Mouse (Mus musculus): Measurements from ENCODE around the gene Obsl1.

Obsl1 gene

DNA sequence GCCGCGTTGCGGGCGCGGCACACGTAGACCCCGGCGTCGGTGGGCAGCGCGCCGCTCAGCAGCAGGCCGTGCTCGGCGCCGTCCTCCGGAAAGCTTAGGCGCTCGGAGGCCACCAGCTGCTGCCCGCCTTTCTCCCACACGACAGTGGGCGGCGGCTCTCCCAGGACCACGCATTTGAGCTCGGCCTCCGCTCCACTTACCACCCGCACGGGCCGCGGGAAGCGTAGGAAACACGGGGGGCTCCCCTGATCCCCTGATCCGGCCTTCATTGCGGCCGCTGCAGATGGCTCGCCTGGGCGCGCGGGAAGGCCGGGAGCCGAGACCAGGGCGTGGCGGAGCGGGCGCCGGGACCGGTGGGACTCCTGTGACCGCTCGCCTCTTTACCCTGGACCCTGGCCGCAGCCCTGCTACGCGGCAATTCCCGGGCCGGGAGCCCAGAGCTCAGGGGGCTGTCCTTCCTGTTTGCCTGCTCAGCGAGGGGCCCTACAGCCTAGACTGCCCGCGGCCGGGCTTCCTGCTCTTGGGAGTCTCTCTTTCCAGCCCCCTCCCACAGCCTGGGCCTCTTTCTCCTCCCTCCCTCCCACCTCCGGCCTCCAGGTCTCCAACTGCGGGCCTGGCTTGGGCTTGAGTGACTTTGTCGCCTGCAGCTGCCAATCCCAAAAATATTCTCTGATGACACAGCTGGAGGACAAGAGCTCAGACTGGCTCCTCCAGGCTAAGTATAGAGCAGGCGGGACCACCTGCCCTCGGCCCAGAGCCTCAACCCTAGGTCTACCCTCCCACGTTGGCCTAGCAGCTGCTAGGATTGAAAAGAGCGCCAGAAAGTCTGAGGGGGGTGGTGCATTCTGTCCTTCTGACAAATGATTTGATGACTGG is at the start of gene Obsl1:
Gene Obsl1 (minus strand): TSS at position 497 of the 876 bp plus-strand sequence.
- DNase-seq: peak; percentile 61

DNA sequence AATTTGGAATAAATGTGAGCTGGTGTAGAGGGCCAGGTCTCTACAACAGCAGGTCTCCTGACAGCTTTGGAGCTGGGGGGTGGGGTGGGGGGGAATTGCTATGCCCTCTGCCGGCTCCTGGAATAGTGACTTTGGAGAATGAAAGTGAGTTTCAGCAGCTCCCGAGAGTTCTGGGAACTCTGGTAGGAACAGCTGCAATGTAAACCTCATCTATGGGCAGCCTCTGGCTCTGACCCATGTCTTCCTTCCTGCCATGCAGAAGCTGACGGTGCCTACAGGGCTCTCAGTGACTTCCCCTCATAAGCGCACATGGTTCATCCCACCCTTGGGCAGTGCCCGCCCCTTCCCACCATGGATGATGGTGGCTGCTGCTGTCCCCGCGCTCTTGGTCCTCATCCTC is 49.4 kb upstream of the Obsl1 start:
- no peak for DNase-seq

DNA sequence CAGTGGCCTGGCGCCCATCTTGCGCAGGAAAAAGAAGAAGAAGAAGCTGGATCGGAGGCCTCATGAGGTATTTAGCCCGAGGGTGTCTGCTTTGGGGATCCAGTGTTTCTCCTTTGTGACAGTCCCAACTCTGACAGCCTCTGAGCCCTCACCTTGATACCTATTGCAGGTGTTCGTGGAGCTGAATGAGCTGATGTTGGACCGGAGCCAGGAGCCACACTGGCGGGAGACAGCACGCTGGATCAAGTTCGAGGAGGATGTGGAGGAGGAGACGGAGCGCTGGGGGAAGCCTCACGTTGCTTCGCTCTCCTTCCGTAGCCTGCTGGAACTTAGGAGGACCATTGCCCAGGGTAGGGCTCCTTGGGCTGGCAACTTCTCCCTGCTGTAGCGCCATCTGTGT is 44.3 kb upstream of the Obsl1 start:
- DNase-seq: no peak

DNA sequence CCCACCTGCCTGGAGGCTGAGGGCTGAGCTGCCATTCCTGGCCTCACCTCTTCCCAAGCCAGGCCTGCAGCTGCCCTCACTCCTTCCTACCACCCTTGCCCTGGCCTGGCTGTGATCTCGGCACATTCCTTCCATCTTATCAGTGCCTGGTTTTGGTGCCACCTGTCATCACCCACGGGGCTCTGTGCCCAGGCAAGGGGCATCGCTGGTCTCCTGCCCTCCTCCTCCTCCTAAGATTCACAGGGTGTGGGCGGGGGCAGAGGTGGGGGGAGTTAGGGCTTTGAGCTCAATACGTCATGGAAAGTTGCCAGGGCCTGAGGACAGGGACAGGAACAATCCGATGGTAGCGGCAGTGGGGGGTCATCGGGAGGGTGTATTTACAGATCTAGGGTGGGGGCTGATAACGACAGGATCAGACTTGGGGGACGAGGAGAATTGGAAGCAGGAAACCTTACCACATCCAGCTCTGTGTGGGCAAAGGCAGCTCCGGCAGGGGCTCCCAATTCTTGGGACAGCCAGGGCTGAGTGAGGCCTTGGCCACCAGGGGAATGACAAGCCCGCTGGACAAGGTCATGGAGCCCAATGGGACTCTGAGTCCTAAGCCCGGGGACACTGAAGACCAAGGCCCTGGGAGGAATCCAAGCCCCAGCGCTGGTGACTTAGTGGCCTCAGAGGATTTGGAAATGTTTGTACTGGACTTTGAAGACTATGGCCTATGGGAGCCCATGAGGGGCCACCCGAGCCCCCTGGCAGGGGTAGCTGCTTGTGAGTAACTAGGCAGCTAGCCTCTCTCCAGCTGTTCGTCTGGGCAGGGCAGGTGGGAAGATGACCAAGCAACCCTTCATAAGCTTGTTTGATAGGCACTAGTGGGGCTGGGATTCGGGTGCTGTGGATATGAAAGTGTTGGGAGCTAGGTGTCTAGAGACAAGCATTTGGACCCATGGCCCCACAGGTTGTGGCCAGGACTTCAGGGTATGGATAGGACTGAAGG is 43.3 kb upstream of the Obsl1 start:
- no peak for DNase-seq

DNA sequence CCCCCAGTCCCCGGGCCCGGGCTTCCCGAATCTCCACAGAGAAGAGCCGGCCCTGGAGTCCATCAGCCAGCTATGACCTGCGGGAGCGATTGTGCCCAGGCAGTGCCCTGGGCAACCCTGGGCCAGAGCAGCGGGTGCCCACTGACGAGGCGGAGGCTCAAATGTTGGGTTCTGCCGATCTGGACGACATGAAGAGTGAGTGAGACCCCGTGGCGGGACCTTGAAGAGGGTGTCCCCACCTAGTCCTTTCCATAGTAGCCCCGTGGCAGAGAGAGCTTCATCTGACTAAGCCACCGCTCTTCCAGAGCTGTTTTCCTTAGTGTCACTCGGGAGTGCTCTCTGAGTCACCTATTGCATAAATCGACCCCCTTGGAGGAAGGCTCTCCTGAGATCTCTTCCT is 42.6 kb upstream of the Obsl1 start:
- DNase-seq: no peak

DNA sequence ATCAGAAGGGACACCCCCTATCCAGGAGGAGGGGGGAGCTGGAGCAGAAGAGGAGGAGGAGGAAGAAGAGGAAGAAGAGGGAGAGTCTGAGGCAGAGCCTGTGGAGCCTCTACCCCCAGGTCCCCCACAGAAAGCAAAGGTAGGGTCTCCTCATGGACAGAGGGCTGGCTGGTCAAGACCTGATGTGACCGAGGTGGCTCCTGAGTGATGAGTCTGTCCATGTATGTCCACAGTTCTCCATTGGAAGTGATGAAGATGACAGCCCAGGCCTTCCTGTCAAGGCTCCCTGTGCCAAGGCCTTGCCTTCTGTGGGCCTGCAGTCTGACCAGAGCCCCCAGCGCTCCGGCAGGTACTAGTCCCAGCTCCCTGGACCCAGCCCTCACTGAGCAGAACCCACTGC is 41.8 kb upstream of the Obsl1 start:
- DNase-seq: no peak

DNA sequence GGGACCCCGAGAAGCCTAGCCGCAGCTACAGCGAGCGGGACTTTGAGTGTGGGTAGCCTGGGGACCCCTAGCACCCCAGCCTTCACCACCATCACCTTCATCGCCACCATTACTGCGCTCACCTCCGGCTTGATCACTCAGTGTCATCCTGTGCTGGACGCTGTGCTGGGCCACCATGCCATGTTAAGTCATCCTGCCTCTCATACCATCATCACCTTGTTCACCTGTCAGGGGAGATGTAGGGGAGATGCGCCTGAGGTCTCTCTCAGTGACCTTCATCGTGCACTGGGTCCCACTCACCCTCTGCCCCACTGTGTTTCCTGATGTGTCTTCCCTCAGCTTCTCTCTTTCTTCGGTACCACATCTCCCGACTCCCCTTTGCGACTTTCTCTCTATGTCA is 41.1 kb upstream of the Obsl1 start:
- DNase-seq: no peak

DNA sequence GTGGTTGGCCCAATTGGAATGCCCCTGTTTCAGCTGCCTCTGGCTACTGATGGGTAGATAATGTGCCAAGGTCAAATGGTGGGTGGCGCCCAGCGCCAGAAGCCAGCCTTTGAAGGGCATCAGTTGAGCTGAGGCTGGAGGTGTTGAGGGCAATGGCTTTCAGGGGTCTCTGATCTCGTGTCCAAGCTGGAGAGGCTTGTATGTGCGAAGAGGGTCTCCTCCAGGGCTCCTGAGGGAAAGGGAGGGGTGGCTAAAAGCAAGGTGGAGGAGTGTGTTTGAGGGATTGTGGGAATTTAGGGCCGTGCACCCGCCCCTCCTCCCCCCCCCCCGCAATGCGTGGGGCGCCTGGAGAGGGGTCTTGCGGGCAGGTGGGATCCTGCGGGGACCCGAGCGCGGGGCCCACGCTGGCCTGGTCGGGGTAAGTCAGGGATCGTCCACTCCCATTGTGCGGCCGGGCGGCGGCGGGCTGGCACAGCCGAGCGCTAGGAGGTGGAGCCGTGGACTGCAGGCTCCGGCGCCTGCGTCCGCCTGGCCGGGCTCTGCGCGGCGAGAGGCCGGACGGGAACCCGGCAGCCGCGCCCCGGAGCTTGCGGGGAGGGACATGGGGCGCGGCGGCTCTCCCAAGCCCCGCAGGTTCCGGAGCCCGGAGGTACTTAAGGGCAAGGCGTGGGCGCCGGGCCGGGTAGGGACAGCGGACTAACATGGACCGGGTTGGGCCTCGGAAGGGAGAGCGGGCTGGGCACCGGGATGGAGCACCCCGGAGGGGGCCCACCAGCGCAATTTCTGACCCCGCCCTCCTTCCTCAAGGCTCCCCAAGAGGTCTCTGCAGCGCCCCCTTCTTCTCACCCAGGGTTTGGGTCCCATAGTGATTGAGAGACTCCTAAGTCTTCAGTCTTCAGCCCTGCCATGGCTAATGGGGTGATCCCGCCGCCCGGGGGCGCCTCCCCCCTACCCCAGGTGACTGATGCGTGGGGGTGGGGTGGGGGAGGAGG is 40.0 kb upstream of the Obsl1 start, which contains the start of gene Slc4a3:
Gene Slc4a3 (plus strand): TSS at position 302 of the 992 bp plus-strand sequence.
- DNase-seq: peak; percentile 19

DNA sequence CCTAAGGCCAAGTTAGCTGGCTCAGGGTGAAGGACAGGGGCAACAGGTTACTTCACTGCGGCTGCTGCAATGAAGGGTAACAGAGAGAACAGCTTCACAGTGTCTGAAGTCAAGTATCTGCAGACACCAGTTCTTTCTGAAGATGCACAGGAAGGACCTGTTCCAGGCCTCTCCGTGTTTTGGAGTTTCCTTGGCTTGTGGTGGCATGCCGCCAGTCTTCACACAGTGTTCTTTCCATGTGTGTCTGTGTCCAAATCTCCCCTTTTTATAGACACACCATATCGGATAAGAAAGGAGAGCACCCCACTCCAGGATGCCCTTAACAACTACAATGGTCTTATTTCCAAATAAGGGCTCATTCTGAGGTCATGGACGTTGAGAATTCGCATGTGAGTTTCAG is 38.1 kb upstream of the Obsl1 start:
- DNase-seq: no peak

DNA sequence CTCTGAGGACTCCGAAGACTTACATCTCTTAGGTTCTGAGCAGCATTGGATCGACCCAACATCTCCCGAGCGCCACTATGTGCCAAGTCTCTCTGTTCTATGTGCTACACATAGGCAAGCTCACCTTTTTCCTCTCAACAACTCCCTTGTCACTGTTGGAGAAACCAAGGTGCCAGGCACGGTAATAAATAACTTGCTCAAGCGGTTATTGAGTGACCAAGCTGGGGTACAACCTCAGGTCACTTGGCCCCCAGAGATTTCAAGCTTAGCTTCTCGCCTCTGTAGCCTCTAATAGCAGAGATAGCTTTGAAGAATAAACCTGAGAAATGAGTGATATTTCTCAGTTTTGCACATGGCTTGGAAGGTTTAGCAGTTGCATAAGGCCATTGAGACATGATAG is 35.2 kb upstream of the Obsl1 start:
- DNase-seq: no peak

DNA sequence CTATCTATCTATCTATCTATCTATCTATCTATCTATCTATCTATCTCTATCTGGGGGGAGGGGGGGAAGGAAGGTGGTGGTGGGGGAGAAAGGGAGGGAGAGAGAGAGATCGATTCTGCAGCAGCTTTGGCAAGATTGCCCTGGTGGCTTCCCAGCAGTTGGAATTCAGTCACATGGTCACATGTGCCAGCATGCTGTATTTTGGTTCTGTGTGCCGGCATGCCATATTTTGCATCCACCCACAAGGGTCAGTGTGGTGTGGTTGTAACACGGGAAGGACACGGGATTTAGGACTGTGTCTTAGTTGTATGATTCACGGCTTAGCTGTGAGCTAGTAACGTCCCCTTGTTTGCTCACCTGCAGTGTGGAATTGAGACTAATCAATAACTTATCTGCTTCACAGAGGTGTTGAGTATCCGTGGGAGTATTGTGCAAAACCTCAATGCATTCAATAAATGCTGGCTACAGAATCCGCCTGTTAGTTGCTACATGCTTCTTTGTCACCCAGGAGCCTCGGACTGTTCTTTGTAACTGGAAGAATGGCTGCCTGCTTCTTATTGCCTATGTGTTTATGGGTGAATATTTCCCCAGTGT is 32.4 kb upstream of the Obsl1 start:
- no peak for DNase-seq

DNA sequence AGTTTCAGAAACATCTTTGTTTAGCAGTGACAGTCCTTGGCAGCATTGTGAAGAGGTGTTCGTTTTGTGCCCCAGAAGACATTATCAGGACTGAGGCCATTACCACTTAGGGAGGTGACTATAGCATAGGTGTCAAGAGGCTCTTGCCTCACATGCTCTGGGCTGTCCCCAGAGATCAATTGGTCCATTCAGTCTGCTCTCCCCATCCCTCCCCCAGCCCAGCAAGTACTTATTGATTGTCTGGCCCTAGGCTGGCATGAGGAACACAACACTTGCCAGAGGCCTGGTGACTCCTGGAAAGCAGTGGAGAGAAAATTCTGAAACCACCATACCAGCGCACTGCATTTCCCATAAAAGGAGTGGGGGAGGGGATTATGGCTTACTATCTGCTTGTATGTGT is 31.3 kb upstream of the Obsl1 start:
- DNase-seq: no peak

DNA sequence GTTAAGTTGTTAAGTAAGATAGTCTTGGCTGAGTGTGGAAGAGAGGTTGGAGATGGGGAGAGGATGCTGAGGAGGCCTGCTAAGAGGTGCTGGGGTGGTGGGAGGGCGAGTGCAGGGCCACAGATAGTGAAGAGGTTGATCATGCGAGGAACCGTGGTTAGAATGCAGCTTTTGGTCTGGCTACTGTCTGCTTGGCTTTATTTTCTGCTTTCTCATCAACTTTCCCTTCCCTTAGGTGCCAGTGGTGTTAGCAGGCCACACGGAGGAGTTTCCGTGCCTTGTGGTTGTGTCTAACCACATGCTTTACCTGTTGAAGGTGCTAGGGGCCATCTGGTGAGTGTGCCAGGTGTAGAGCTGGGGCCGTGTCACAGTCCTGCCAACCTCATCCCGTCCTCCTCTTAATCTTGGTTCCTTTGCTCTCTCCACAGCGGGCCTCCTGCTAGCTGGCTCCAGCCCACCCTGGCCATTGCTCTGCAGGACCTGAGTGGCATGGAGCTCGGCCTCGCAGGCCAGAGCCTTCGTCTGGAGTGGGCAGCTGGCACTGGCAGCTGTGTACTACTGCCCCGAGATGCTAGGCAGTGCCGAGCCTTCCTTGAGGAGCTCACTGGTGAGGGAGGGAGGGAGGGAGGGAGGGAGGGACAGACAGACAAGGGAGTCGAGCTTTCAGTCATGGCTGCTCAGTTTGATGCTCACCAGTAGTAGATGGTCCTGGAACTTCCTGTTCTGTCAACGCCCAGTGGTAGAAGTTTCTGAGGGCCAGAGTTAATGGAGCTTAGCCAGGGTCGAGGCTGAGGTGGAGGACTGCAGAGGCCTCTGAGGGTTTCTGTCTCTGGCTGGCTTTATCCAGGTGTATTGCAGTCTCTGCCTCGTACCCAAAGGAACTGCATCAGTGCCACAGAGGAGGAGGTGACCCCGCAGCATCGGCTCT is 27.3 kb upstream of the Obsl1 start:
- no peak for DNase-seq

DNA sequence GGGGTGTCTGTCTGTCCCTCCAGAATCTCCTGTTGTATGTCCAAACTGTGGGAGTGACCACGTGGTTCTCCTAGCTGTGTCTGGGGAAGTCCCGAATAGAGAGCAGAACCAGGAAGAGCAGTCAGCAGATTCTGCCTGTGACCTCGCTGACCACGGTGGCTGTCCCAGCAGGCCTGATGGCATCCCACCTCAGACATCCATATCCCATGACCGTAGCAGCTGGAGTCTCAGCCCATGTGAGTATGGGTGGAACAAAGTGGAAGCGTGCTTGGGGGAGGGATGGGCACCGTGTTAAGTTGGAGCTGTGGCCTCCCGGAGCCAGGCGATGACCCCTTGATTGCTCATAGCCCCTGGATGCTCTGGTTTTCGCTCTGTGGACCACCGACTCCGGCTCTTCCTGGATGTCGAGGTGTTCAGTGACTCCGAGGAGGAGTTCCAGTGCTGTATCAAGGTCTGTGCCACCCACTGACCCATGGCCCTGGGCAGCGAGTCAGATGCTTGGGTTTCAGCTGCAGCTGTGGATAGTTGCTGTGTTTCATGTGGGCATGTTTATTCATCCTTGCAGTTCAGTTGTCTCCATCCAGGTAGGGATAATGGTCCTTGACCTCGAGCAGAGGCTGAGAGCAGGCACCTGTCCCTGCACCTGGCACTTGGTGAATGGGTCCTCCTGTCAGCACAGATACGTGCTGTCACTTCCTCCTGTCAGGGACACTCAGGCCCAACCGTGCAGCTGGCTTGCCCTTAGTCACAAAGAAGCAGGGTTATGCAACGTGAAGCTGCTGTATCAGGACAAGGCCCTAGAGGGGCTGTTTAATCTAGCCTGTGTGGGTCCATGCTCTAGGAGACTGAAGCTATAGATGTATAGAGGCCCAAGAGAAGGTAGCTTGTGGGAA is 26.3 kb upstream of the Obsl1 start:
- DNase-seq: no peak

DNA sequence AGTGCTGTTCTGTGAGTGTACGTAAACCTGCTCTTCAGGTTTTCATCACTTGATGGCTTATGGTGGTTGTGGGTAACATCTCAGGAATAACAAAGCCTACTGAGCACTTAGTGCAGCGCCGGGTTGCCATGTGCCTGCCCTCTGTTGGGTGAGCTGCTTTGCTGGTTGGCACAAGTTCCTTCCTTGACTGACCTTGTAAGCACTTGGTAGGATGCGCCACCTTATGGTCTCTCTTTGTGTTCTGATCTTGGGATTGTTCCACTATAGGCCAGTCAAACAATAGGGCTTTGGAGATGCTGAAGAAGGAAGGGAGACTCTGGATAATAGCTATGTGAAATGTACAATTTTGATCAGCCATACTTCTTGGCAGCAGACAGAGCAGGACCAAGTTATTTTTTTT is 24.3 kb upstream of the Obsl1 start:
- no peak for DNase-seq

DNA sequence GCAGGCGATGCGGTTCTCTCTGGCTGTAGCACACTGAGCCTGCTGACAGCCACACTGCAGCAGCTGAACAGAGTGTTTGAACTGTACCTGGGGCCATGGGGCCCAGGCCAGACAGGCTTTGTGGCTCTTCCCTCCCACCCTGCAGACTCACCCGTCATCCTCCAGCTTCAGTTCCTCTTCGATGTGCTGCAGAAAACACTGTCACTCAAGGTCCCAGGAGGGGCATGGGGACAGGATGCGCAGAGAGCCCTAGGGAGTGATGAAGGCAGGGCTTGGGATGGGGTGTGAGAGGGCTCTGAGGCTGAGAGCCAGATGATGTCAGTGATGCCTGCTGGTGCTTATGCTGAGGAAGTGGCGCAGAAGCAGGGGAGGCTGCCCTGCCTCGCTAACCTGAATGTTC is 18.4 kb upstream of the Obsl1 start:
- no peak for DNase-seq

DNA sequence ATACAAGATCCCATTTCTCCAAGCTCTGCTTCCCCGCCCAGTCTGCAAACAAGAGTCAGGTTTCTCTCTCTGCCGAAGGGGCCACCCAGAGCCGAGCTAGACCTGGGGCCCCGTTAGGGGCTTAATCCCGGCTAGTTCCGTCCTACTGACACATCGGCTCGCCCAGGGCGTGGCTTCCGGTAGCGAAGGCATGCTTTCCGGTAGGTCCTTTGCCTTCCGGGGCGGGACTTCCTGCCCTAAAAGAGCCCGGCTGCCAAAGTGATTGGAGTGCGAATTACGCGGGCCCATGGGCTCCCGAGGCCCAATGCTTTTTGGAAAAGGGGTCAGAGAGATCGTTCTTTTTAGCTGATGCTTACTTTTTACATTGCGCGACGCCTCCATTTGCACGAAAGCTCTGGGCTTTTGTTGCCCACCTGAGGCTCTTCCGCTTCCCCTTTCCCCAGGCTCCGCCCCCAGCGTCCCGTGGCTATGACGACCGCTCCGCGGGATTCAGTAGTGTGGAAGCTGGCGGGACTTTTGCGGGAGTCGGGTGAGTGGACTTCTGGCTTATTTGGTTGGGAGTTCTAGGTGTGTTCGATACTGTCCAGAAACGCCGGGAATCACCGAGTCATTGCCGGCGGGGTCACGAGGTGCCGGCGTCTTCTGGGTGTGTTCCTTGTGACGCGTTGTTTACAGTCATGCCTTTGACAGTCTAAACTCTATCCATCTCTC is 15.2 kb upstream of the Obsl1 start, which contains the start of gene Stk11ip:
Gene Stk11ip (plus strand): TSS at position 209 of the 711 bp plus-strand sequence.
- peak; percentile 93 for DNase-seq

DNA sequence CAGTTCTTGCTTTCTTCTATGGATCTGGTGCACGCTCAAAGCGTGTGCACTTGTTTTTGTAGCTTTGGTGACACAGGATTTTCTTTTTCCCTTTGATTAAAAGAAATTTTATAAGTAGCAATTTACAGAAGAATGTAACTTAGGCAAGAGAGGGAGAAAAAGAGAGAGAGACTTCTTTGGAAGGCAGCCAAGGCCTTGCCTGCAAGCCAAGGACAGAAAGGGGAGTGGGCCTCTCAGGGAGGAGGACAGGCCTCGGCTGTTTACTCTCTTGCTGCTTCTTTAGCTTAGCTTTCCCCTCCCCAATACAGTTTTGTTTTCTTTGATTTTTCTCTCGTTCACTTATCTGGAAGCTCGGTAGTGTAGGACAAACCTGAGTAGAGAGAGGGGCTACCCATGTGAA is 13.3 kb upstream of the Obsl1 start:
- no peak for DNase-seq

DNA sequence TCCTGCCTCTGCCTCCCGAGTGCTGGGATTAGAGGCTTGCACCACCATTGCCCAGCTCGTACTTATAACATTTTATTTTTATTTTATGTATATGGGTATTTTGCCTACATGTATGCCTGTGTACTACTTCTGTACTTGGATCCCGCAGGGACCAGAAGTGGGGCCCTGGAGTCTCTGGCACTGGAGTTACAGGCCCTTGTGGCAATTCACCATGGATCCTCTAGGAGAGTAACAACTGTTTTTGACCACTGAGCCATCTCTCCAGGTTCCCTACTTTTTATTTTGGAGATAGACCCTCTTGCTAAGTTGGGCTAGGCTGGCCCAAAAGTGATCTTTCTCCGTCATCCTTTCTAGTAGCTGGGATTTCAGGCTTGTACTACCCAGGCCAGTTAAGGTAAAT is 12.2 kb upstream of the Obsl1 start:
- no peak for DNase-seq

Measured in thymus, postnatal 4 days (tissue).